Mouse (Mus musculus) urinary bladder, postnatal 10 days (tissue): ENCODE measurements around the gene Dph1.

Experiments used
- DNase-seq: peaks from one replicate; pipeline ENCODE4 v3.0.0; 2022; ENCODE audit warnings: low spot score

Dph1 gene

GRCm38 (mm10) chr11:75190905-75191441 is at the start of gene Dph1:
Gene Dph1, minus strand, starts transcription at chr11:75191241.
- no peak for DNase-seq

GRCm38 (mm10) chr11:75240158-75240934 is 49.3 kb upstream of the Dph1 start:
- no peak for DNase-seq

- DNase-seq, result no peak
Measured at GRCm38 (mm10) chr11:75234745-75235144, 43.7 kb upstream of the Dph1 start.

- no peak for DNase-seq
Measured at GRCm38 (mm10) chr11:75232434-75232833, 41.4 kb upstream of the Dph1 start.

- peak; percentile 33 for DNase-seq
Measured at GRCm38 (mm10) chr11:75231756-75232155, 40.7 kb upstream of the Dph1 start.

GRCm38 (mm10) chr11:75230272-75230760 is 39.3 kb upstream of the Dph1 start:
- DNase-seq, result no peak

- no peak for DNase-seq
Measured at GRCm38 (mm10) chr11:75229289-75229688, 38.2 kb upstream of the Dph1 start.

GRCm38 (mm10) chr11:75227632-75228031 is 36.6 kb upstream of the Dph1 start:
- no peak for DNase-seq

GRCm38 (mm10) chr11:75224835-75225234 is 33.8 kb upstream of the Dph1 start:
- no peak for DNase-seq

- DNase-seq, result no peak
Measured at GRCm38 (mm10) chr11:75224062-75224461, 33.0 kb upstream of the Dph1 start.

GRCm38 (mm10) chr11:75220517-75221145 is 29.6 kb upstream of the Dph1 start:
- DNase-seq, result no peak

- no peak for DNase-seq
Measured at GRCm38 (mm10) chr11:75220115-75220514, 29.1 kb upstream of the Dph1 start.

GRCm38 (mm10) chr11:75214081-75214950 is 23.3 kb upstream of the Dph1 start:
- no peak for DNase-seq

- DNase-seq, result no peak
Measured at GRCm38 (mm10) chr11:75213372-75214080, 22.5 kb upstream of the Dph1 start.

- DNase-seq, result no peak
Measured at GRCm38 (mm10) chr11:75212876-75213275, 21.8 kb upstream of the Dph1 start.

- no peak for DNase-seq
Measured at GRCm38 (mm10) chr11:75212031-75212667, 21.1 kb upstream of the Dph1 start.

- no peak for DNase-seq
Measured at GRCm38 (mm10) chr11:75210755-75211154, 19.7 kb upstream of the Dph1 start.

- no peak for DNase-seq
Measured at GRCm38 (mm10) chr11:75210093-75210492, 19.1 kb upstream of the Dph1 start.

GRCm38 (mm10) chr11:75209363-75209762 is 18.3 kb upstream of the Dph1 start:
- DNase-seq, result no peak

- DNase-seq, result no peak
Measured at GRCm38 (mm10) chr11:75206347-75206746, 15.3 kb upstream of the Dph1 start.

- DNase-seq, result no peak
Measured at GRCm38 (mm10) chr11:75204472-75204871, 13.4 kb upstream of the Dph1 start.
